Mouse (Mus musculus): ENCODE results near the gene Slc2a8.
"Not testable (repeated sequence)": the region's sequence is repeated elsewhere in the genome, so short reads cannot be mapped to it uniquely, and the experiment has no call there.

Gene Slc2a8

DNA sequence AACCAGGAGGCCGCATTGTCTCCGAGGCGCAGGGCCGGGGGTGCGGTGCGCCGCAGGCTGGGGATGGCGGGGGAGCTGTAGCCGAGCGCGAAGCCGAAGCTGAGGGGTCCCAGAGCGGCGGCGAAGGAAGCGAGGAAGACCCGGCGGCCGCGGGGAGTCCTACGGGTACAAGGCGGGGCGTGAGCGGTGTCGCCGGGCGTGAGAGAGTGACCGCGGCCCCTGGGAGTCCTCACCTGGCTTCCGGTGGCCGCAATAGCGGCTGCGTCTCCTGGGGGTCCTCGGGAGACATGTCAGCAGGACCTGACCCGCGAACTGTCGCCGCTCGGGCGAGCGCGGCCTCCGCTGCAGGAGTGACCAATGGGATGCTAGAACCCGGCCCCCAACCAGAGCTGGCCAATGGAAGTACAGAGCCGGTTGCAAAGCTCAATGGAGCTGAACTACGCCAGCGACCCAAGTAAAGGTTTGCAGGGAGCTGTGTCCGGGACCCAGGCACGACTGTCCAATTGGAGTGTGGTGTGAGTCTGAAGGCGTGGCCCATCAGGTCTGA, at the start of gene Slc2a8:
Slc2a8 (minus strand) TSS at position 359 of the 547 bp plus-strand sequence.
- peak; percentile 95 to 97 for DNase-seq (ENCODE audit: low spot score in 2 of 2)

DNA sequence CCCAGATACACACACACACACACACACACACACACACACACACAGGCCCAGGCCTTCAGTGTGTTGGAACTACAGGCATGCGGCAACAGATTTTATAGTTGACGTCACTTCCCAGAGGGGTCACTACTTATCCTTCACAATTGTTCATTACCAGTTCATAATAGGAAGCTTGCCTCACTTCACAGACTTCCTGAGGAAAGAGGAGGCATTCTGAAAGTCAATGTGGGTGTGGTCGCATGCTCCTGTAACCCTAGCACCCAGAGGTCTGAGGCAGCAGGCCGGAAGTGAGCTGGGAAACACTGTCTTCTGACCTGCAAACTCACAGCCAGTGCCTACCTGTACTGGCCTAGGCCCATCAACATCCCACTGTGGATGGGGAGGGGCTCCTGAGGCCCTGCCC, 43.2 kb upstream of the Slc2a8 start:
- no peak for DNase-seq (ENCODE audit: low spot score in 2 of 2)

DNA sequence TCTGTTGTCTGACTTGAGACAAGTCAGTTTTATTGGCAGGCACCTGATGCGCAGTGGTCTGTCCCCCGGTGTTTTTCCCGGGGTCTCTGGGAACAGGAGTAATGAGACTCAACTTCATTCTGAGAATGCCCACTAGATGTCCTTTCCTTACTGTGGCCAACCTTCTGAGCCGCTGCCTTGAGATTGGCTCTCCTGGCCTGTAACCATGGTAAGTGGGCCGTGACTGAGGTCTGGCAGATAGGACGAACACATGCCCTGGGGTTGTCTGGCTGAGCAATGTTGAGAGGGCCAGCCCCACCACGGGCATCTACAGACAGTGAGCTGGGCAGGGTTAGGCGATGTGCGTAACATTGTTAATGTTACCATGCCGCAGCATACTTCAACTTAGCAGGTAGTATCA, 42.7 kb upstream of the Slc2a8 start:
- peak in 1 of 2 experiments; percentile 42 for DNase-seq (ENCODE audit: low spot score in 2 of 2)

DNA sequence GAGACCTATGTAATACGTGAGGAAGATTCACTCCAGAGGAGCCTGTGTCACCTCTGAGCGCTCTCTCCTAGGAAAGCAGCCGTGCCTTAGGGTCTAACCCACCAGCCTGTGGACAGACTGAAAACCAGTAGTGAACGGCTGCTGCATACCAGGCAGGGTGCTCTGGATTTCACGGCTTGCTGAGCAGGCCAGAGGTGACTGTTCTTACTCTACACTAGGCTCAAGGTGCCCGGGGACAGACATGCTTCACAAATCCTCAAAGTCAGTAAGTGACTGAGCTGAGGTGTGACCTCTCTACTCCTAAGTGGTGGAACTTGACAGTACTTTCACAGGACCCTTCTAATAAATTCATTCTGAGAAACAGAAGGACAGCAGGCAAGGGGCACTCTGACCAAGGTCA, 41.0 kb upstream of the Slc2a8 start:
- DNase-seq (ENCODE audit: low spot score in 2 of 2): no peak

DNA sequence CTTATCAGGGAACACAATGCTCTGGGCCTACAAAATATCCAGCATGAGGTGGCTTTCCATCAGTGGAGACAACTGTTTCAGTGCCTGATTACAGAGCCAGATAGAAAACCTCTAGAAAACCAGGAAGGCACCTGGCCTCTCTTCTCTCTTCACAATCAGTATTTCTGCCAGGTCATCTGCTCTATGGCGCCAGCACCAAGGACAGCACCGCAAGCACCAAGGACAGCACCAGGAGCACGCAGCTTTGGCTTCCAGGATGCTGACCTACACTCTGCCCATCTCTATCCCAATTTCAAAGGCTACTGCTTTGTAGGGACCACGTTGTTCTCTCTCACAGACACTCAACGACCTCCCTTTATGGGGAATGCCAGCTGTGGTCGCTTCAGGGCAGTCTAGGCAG, 36.1 kb upstream of the Slc2a8 start:
- no peak for DNase-seq (ENCODE audit: low spot score in 2 of 2)

DNA sequence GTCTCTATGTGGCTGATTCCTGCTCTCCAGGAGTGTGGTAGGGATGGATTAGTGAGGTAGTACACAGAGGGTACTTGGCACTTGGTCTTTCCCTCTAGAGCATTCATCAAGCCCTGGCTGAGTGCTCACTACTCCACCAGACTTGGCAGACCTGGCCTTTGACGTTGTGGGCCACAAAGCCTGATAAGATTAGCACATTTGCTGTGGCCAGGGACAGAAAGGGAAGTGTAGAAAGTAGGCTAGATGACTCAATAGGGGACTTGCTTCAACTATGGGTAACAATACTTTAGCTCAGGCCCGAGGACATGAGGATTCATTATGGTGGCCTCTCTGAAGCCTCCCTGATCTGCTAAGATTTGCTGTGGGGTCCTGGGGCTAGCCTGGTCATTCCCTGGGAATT, 35.3 kb upstream of the Slc2a8 start:
- DNase-seq (ENCODE audit: low spot score in 2 of 2): no peak

DNA sequence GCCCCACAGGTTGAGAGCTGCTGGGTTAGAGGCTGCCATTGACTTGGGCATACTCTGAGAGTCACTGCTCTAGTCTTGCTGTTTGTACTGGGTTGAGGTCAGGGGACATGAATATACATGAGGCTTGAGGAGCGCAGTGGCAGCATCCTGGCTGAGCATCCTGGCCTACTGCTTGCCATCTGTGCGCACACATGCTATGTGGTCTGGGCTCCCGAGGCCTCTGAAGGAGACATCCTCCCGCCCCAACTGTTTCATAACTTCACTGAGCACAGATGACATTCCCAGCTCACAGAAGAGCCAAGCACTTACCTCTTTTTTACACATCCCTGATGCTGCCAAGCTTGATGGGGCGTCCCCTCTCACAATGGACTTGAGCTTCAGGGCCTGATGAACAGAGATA, 33.0 kb upstream of the Slc2a8 start:
- DNase-seq (ENCODE audit: low spot score in 2 of 2): peak in 1 of 2 experiments; percentile 73

DNA sequence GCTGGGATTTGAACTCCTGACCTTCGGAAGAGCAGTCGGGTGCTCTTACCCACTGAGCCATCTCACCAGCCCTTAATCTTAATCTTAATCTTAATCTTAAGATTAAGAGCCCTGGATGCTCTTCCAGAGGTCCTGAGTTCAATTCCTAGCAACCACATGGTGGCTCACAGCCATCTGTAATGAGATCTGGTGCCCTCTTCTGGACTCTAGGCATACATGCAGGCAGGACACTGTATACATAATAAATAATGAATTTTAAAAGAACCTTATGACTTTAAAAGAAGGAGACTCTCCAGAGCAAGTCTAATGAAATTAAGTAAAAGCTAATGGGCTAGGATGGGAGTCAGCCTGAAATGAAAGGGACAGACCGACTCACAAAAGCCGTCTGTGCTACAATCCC, 27.2 kb upstream of the Slc2a8 start:
- DNase-seq (ENCODE audit: low spot score in 2 of 2): not testable (repeated sequence)

DNA sequence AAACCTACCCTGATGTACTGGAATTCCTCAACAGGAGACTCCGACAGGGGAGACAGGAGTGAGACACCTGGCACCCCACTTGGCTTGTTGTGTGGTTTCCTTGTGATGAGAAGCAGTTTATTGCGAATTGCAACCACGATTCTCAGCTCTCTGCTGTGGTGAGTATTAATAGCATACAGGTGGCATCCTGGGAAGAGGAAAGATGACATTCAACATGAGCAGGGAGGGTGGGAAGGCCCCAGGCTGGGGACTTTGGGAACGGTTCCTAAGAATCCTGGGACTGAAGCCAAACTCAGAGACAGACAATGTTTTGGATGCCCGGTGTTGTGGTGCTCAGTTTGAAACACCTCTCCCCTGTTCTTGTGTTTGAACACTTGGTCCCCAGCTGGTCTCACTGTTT, 23.2 kb upstream of the Slc2a8 start:
- DNase-seq (ENCODE audit: low spot score in 2 of 2): no peak

DNA sequence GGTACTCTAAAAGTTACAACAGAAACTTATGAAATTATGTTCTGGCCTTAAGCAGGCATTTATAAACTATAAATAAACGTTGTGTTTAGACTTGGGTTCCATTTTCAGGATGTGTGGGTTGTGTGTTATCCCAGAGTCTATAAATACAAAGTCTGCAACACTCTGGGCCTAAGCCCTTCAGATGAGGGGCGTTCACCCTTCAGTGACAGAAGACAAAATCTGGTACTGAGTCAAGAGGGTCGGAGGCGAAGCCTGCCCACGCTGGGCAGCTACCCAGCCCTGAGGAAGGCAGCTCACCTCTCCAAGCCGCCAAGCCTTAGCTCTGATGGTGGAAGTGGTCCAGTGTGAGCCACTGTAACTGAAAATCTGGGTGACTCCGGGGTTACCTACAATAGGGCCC, 20.3 kb upstream of the Slc2a8 start:
- DNase-seq (ENCODE audit: low spot score in 2 of 2): no peak

DNA sequence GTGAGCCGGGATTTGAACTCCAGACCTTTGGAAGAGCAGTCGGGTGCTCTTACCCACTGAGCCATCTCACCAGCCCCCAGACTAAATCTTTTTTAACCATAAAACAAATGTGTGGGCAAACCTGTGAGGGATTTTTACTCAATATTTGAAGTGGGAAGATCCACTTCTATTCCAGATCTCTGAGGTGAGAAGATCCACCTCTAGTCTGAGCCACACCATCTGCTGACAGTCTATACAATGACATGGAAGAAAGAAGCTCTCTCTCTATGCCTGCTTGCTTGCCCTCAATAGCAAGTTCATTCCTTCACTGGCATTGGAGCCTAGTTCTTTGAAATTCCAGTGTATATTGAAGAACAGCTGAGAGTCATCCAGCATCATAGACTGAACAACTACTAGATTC, 17.9 kb upstream of the Slc2a8 start:
- no peak for DNase-seq (ENCODE audit: low spot score in 2 of 2)

DNA sequence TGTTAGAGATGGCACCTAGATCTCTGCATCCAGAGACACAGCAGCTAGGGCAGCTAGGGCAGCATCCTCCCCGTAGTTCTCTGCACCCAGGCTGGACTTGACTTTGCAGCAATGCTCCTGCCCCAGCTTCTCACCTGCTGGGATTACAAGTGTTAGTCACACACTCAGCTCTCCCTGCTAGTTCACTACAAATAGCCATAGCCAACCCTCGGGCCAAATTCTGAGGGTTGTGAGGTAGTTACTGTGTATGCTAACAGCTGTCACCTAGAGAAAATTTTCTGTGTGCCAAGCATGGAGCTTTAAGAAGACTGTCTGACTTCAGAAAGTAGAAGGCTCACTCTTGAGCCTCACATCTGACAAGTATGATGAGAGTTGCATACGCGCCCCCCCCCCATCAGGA, 15.9 kb upstream of the Slc2a8 start:
- no peak for DNase-seq (ENCODE audit: low spot score in 2 of 2)

DNA sequence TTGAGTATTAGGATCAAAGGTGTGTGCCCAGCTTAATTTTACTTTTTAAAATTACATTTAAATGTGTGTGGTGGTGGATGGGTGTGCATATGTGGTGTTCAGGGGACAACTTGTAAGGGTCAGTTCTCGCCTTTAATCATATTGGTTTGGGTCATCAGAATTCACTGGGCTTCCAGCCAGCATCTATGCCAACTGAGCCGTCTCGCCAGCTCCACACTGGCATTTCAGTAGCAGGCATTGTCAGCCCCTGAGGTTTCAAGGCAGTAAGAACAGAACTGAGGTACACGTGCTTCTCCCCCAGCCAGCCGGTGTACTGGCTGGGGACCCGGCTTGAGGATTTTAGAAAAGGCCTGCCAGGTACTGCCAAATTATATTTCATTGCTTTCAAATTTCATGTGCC, 15.2 kb upstream of the Slc2a8 start:
- no peak for DNase-seq (ENCODE audit: low spot score in 2 of 2)

DNA sequence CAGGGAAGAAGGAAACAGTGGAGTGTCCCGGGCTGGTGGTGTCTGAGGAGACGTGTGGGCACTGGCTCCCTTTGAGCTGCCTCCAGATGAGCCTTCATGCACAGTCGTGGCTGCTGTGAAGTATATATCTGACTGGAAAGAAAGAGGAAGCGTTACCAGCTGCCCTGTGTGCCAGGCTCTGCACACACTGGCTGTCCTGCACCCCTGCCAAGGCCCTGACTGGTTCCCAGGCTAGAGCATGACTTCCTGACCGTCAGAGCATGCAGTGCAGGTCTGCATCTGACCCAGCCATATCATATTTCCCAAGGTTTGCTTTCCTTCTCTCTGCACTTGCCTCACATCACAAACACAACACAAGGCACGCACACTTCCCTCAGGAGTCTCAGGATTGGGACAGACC, 10.2 kb upstream of the Slc2a8 start:
- DNase-seq (ENCODE audit: low spot score in 2 of 2): no peak

DNA sequence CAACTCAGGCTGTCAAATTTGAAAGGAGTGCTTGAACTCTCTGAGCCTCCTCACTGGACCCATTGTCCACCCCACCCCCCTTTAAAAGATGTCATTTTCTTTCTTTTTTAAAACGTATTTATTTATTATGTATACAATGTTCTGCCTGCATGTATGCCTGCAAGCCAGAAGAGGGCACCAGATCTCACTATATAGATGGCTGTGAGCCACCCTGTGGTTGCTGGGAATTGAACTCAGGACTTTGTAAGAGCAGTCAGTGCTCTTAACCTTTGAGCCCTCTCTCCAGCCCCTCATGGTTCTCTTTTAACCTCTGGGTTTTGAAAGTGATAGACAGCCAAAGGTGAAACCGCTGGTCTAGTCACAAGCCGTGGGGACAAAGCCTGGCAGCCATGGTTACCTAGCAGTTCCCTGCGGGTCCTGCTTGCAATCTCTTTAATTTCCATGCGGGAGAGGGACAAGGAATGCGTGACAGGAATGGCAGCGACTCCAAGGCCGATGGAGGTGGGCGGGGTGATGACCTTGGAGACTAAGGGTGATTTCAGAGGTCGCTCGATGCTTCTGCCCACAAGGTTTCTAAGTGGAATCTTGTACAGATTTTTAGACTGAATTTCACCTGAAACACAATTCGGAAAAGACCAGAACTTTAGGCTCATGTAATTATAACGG, 8.4 kb upstream of the Slc2a8 start:
- DNase-seq (ENCODE audit: low spot score in 2 of 2): no peak

DNA sequence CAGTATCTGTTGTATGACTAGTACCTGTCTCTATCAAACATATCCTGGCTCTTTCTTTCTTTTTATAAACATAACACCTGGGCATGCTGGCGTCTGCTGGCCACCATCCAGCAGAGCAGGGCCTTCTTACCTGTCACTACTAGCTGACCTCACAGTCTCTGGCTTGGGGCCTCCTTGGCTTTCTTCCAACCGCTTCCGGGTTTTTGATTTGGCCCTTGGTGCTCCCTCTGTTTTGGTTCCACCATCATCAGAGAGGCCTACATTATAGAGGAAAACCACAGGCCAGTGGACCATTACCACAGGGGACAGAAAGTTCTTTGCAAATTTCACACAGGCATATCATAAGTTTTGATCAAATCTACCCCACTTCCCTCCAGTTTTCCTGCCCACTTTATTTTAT, 7.5 kb upstream of the Slc2a8 start:
- no peak for DNase-seq (ENCODE audit: low spot score in 2 of 2)

DNA sequence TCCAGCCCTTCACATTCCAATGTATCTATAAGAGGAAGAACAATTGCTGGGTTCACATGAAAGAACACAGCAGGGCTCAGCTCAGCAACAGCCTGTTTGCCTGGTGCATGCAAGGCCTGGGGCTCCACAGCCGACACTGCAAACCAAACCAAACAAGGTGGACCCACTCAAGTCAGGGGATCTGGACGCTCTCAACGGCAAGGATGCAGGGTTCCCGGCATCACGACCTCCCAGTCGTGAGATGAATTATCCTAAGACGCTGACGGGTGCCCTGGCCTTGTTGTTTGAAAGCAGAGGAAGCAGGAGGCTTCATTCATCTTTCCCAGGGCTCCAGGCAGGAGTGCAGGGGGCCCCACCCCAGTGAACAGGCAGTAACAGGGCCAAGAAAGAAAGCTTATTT, 4.0 kb upstream of the Slc2a8 start:
- DNase-seq (ENCODE audit: low spot score in 2 of 2): no peak

DNA sequence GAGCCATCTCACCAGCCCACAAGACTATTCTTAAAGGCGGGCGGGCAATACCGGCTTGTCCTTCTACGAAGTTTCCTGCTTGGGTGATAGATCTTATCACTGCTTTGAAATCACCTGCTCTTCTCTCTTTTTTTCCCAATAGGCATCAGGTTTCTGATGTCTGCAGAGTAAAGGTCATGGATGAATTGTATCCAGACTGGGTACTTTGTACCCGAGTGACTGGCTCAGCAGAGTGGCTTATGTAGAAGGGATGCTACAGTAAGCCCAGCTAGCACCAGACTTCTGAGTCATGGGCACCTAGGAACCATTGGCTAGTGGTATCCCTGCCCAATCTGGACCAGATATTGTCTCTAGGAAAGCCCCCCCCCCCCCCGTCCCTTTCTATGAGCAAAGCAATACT, 1.7 kb upstream of the Slc2a8 start:
- DNase-seq (ENCODE audit: low spot score in 2 of 2): no peak

DNA sequence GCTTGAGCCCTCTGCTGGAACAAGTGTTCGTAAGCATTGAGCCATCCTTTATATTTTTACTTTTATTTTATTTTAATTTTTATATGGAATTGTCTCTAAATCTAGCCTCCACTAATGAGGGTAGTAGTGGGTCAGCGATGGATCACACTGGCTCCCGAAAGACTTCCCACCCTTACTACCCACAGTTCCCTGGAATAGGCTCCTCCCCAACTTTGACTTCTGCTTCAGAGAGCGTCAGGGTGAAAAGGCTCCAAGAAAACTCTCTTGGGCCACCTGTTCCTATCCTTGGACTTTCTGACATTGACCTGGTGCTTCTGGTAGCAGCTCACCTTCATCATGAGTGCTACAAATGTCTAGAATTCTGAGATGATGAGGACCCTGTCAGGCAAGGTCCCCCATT, 817 bp upstream of the Slc2a8 start:
- DNase-seq (ENCODE audit: low spot score in 2 of 2): no peak

DNA sequence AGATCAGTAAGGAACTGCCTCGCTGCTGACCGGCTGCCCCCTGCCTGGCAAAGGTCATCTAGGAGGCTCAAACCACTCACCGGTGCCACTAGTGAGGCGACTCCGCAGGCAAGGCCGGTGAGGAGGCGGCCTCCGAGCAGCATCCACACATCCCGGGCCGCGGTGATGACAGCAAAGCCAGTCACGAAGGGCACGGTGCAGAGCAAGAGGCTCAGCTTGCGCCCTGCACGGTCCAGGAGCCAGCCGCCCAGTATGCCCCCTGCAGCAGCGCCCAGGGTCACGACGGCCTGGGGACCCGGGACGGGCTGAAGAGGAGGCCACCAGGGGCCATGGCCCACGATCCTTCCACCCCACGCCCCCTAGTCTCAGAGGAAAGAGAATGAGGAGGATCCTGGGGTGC, 602 bp downstream of the Slc2a8 start:
- peak in 1 of 2 experiments; percentile 65 for DNase-seq (ENCODE audit: low spot score in 2 of 2)

DNA sequence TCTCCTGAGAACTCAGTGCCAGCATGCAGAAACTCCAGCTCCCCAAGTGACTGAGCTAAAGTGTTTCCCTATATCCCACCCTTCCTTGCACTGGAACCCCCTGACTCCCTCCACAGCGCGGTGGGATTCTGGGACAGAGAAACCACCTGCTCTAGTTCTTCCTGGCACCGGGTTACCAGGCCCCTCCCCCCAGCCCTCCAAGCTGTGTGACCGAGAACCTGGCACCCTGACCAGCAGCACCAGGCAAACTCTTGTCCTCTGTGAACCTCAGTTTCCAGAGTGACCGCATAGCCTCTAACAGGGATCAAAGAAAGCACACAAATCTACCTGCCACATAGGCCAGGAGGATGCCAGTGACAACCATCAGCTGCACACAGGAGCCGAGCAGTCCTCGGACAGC, 2.2 kb downstream of the Slc2a8 start:
- peak in 1 of 2 experiments; percentile 39 for DNase-seq (ENCODE audit: low spot score in 2 of 2)

DNA sequence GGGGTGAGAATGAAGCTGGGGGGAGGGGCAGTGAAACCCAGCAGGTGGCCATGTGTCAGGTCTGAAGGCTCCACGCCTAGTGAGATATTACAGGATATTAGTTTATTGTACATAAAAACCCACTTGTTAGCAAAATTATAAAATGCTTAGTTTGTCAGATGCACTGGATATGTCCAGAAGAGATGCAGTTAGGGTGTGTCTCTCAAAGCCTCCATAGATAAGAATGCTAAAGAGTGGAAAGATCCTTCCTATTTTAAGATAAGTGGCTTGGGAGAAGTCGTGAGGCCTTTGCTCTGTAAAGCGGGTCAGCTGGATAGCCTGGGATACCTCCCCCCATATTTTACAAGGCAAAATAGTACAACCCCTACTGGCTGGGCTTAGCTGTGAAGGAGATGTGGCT, 3.2 kb downstream of the Slc2a8 start:
- no peak for DNase-seq (ENCODE audit: low spot score in 2 of 2)

DNA sequence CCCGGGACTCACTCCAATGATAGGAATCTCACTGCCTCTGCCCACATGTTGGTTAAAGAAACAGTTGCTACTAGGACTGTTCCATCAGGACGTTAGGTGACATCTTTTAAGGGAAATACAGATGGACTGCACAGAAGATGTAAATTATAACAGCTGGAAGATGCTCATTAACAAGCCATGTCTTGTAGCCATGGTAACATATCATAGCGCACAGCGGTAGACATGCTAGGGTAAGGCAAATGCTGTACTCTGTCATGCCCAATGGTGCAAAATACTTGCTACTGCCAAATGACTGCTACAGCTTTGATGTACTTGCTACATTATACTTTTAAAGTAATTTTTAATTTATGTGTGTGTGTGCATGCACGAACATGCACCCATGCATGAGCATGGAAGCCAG, 4.8 kb downstream of the Slc2a8 start:
- DNase-seq (ENCODE audit: low spot score in 2 of 2): no peak

DNA sequence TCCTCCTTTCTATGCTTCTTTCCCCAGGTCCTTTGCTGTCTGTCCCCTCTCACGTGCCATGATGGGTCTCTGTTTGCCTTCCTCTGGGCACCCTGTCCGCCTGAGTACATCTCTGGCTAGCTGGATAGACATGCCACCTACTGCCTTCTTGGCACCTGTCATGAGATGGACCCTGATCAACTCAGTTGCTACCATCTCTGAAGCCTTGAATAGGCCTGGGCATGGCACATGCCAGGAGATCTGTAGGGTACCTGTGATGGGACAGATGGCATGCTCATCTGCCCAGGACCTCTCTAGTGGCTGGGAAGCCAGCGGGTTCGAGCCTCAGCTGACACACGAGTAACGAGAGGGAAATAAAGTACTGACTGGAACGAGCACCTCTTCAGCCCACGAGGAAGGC, 7.7 kb downstream of the Slc2a8 start:
- peak in 1 of 2 experiments; percentile 32 for DNase-seq (ENCODE audit: low spot score in 2 of 2)
